Mouse (Mus musculus) megakaryocyte-erythroid progenitor cell, adult 5-6 weeks (primary cell): ENCODE results near the gene Usp12. TPM values are rescaled to one million over a fixed set of nuclear protein-coding genes. Genes with fewer than 3 reads are reported as not detected.

Experiments used
- ATAC-seq: replicated peaks from 2 replicates; pipeline ENCODE4 v1.8.0; 2016; ENCODE audit warnings: mild to moderate bottlenecking, inconsistent platforms; ENCODE audit not compliant: severe bottlenecking, poor library complexity, low FRiP score, low TSS enrichment
- total RNA-seq, 2 experiments: library from RNA; stranded (forward) in 1 of 2; stranded (reverse) in 1 of 2; fragments of 200-1000, 215-1000 nt in 1 of 2; fragments of >200 nt in 1 of 2; fragmentation: Nextera tagmentation in 1 of 2; gene quantifications; 2 replicates each; pipeline ENCODE4 v1.2.3; 2014 to 2017

Usp12 gene
- total RNA-seq, 2 experiments from 2014 or later = 7.2 to 14.1 TPM

DNA sequence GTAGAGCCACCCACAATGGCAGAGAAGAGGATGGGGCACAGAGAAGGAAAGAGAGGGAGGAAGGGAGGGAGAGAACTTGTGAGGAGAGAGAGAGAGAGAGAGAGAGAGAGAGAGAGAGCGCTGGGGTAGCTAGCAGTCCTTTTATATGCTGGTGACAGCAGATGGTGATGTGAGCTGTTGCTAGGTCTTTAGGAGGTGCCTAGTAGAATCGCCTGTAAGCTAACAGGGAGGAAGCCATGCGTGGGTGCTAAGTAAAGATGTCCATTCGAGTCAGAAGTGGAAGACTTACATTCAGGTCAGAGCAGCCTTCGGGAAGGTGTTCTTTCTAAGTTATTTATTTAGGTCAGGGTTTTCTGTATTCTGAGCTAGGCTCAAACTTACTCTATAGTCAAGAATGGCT, 15.1 kb upstream of the Usp12 start:
- no peak for ATAC-seq

DNA sequence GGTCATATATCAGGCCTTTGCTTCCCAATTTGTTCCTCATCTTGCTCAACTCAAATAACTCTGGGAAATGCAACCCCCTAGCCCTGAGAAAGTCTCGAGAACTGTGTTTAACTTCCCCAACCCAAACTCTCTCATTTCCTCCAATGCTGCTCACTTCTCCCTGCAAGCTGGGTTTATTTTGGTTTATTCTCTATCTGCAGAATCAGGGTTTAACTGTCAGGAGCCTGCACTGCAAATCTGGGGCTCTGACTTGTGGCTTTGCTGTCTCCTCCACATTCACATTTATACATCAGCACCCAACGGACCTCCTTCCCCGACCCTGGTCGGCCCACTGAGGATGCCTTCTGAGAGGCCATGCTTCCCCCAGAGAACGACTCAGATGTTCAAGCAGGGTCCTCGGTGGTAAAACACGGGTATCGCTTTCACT, 11.2 kb upstream of the Usp12 start:
- ATAC-seq = no peak

DNA sequence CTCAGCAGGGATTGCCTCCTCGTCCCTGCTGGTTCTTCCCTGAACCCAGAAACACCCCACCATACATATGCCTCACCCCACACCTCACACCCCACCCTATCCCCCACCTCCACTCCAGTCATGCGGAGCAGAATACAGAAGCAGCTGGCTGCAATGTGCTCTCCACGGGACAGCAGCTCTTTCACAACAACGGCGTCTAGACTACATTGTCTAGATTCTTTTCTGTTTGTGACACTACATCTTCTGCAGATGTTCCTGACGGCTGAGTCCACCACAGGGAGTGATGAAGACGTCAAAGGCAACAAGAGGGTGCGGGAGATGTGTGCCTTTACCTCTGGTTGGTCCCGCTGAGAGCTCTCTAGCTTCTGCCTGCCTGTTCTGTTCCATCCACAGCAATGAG, 3.2 kb upstream of the Usp12 start:
- ATAC-seq = no peak

GRCm38 (mm10) chr5:146795728-146796127, 922 bp upstream of the Usp12 start:
- no peak for ATAC-seq

GRCm38 (mm10) chr5:146794084-146794852, 538 bp downstream of the Usp12 start:
- ATAC-seq = 0 out of 2 replicates have a peak, but pooled peaks have one; percentile 5

GRCm38 (mm10) chr5:146793630-146794083, 1.1 kb downstream of the Usp12 start:
- ATAC-seq = no peak

DNA sequence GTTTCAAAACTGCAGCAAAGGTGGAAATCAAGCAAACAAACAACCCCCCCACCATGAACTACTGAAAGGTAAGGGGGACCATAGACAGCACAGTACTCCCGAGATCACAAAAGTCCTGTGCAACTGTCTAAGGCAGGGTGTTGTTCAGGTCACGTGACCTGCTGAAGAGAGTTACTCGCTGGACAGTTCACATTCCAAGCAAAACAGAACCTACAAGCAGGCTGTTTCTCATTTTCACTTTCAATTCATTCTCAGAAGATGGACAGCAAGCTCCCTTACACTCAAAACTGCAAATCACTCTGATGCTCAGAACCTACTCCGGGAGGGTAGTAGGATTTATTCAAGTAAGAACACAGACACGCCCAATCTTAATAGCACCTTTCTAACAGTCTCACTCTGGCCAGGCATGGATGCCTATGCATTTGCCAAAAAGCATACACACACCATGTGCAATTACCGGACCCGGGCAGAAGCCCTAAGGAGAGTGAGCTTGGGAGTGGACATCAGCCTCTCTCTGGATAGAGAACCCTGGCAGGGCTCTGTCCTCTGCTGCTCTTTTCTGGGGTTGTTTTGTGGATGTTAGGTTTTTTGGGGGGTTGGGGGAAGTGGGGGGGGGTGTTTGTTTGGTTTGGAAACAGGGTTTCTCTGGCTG, 2.5 kb downstream of the Usp12 start:
- ATAC-seq = no peak

GRCm38 (mm10) chr5:146790944-146791343, 3.9 kb downstream of the Usp12 start:
- ATAC-seq = no peak

DNA sequence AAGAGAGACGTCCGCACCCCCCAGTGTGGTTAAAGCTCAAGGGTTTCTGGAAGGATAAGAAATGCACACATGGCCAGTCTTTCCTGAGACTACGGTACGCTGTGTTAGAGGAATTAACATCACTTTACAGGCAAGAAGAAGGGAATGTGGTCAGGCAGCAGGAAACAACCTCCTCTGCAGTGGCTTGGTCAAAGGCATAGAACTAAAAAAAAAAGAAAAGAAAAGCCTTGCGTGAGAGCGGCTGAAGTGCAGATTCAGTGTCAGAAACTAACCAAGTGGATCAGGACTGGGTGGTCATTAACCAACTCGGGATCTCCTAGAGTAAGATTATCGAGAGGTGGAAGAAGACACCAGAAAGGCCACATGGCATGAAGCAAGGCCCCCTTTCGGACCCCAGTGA, 5.4 kb downstream of the Usp12 start:
- no peak for ATAC-seq

GRCm38 (mm10) chr5:146786123-146786522, 8.7 kb downstream of the Usp12 start:
- no peak for ATAC-seq

DNA sequence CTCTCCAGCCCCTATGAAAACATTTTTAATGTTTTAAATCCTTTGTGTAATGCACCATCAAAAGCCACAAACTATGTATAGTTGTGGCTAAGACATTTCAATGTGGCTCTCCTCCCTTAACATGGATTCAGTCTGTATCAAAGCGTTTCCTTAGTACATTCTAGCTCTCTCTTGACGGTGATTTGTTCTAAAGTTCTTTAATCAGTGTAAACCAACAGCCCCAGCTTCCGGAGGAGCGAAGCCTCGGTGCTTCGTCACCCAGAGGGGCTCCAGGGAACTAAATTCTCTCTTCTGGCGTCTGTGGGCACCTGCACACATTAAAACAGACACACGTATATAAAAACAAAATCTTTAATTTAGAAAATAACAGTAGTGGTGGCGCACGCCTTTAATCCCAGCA, 10.9 kb downstream of the Usp12 start:
- ATAC-seq = no peak

DNA sequence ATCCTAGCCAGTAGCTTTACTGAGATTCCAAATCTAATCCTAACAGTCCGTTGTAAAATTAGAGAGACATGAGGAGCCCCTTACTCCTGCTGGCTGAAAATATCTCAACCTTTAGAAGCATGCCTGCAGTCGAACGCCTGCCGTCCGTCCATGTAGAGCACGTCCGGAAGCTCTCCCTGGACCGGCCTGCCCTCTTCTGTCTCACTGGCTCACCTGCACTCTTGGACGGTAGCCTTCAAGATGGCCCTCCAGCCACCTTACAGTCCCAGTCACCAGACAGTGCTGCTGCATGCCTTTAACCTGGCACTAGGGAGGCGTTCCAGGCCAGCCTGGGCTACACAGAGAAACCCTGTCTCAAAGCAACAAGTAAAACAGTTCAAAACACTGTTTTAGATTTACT, 11.5 kb downstream of the Usp12 start:
- no peak for ATAC-seq

DNA sequence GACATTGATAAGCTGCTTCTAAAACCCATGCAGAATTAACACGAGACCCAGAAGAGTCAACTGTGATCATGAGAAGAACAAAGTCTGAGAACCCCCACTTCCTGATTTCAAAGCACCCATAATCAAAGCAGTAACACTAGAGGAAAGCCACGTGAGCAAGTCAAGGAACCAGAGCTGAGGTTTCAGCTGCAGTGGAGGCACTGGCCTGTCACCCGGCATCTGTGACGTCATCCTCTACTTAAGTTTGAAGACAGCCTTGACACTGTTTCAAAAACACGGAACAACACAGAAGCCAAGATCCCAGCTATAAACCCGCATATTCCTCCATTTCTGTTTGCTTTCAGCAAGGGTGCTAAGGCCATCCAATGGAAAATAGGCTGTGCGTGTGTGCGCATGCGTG, 13.1 kb downstream of the Usp12 start:
- ATAC-seq = no peak

DNA sequence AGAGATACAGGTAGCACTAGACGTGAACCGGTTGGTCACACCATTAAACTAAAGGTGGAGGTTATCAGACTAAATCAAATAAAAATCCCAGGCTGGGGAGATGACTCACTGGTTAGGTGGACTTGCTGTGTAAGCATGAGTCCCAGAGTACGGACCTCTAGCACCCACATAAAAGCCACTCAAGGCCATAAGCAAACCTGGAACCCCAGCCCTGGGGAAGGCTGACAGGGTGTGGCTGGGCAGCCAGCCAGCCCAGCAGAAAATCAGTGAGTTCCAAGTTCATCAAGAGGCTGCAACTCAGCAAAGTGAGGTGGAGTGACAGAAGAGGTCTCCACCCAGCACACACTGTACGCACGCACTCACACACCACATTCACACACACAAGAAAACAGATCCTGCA, 14.9 kb downstream of the Usp12 start:
- ATAC-seq = peak; percentile 26

DNA sequence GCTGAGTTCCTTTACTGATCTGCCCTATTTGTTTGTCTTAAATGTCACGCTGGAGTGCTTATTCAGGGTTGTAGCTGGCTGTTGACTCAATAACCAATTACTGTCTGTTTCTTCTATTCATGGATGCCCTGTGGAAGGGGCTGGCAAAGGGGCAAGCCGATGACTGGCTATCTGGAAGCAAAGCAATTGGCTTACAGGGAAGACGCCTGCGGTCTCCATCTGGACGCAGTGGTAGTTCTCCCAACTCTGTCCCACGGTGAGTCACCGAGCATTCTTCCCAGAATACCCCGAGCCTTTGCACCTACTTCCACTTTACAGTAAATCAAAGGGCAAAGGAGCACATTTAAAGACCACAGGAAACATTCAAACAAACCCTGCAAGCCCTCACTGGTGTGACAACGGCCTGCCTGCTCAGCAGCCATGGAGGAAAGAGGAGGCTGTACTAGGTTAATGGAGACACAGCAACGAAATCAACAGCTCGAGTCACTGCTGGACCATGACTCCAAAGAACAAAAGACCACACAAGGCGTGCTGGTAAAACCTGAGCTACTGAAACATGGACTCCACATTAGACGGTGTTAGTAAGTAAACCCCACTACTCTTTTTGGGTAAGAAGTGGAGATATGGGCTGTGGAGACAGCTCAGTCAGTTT, 17.7 kb downstream of the Usp12 start:
- ATAC-seq = no peak

- peak; percentile 59 for ATAC-seq
Measured at GRCm38 (mm10) chr5:146771982-146772381, 22.8 kb downstream of the Usp12 start.

- no peak for ATAC-seq
Measured at GRCm38 (mm10) chr5:146770002-146770848, 24.6 kb downstream of the Usp12 start.

- ATAC-seq = no peak
Measured at GRCm38 (mm10) chr5:146765791-146766190, 29.0 kb downstream of the Usp12 start.

DNA sequence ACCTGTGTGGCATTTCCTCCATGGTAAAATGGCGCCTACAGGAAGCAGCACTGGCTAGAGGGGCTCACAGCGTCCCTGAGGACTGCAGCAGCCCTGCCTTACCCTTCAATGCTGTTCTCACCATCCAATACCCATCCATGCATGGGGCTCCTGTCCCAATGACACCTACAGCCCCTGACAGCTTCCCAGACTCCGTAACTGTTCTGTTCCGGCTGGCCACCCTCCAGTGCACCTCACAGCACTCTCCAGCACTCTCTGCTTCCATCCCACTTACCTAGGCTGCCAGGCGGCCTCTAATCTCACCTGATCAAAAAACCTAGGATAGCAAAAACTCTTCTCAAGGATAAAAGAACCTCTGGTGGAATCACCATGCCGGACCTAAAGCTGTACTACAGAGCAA, 35.6 kb downstream of the Usp12 start:
- no peak for ATAC-seq

GRCm38 (mm10) chr5:146757921-146758320, 36.9 kb downstream of the Usp12 start:
- ATAC-seq = no peak
